Mouse (Mus musculus): ENCODE measurements around the gene B4galt1. TPM values are rescaled to one million over a fixed set of nuclear protein-coding genes. Genes with fewer than 3 reads are reported as not detected.

B4galt1 gene
- polyA plus RNA-seq, 1 experiment, result 40.7 TPM

GRCm38 (mm10) chr4:40850582-40850981, 3.2 kb downstream of the B4galt1 start:
- Histone ChIP-seq H3K4me1 (ENCODE audit: control insufficient read depth, insufficient read depth, low read length) (no peaks in the 10 kb centered on the region), H3K9me3 (replicated peaks; ENCODE audit: control insufficient read depth, insufficient read depth, low read length, poor library complexity, severe bottlenecking) (no peaks in the 10 kb centered on the region), H3K27me3 (ENCODE audit: control insufficient read depth, insufficient read depth, low read length, poor library complexity, severe bottlenecking) (no peaks in the 10 kb centered on the region), H3K36me3 (ENCODE audit: control insufficient read depth, insufficient read depth, low read length, poor library complexity, severe bottlenecking) (no peaks in the 10 kb centered on the region), H3K4me3 (ENCODE audit: low read depth, low read length) (no peak overlapping the region), H3K27ac (ENCODE audit: insufficient read depth, low read length) (no peak overlapping the region), H3K9ac (ENCODE audit: low read depth, poor library complexity, severe bottlenecking) (no peak overlapping the region)
- TF ChIP-seq POLR2A (IDR thresholded peaks at IDR 0.05; ENCODE audit: insufficient read depth, low read length) (no peak), CTCF (IDR thresholded peaks at IDR 0.05; ENCODE audit: low read depth, low read length) (no peak), EP300 (IDR thresholded peaks at IDR 0.05; ENCODE audit: insufficient read depth, low read depth, low read length) (no peak)

GRCm38 (mm10) chr4:40849518-40849917, 4.3 kb downstream of the B4galt1 start:
- H3K4me3 ChIP-seq (ENCODE audit: low read depth, low read length), result no peak overlapping the region
- no peaks in the 10 kb centered on the region for H3K27me3 ChIP-seq (ENCODE audit: control insufficient read depth, insufficient read depth, low read length, poor library complexity, severe bottlenecking)
- no peak overlapping the region for H3K9ac ChIP-seq (ENCODE audit: low read depth, poor library complexity, severe bottlenecking)
- TF ChIP-seq CTCF (IDR thresholded peaks at IDR 0.05; ENCODE audit: low read depth, low read length) (no peak), POLR2A (IDR thresholded peaks at IDR 0.05; ENCODE audit: insufficient read depth, low read length) (no peak), EP300 (IDR thresholded peaks at IDR 0.05; ENCODE audit: insufficient read depth, low read depth, low read length) (no peak)
- H3K4me1 ChIP-seq (ENCODE audit: control insufficient read depth, insufficient read depth, low read length), result no peaks in the 10 kb centered on the region
- no peaks in the 10 kb centered on the region for H3K36me3 ChIP-seq (ENCODE audit: control insufficient read depth, insufficient read depth, low read length, poor library complexity, severe bottlenecking)
- H3K9me3 ChIP-seq (replicated peaks; ENCODE audit: control insufficient read depth, insufficient read depth, low read length, poor library complexity, severe bottlenecking), result no peaks in the 10 kb centered on the region
- no peak overlapping the region for H3K27ac ChIP-seq (ENCODE audit: insufficient read depth, low read length)

- no peaks in the 10 kb centered on the region for H3K36me3 ChIP-seq (ENCODE audit: control insufficient read depth, insufficient read depth, low read length, poor library complexity, severe bottlenecking)
- H3K4me3 ChIP-seq (ENCODE audit: low read depth, low read length), result no peak overlapping the region
- no peaks in the 10 kb centered on the region for H3K9me3 ChIP-seq (replicated peaks; ENCODE audit: control insufficient read depth, insufficient read depth, low read length, poor library complexity, severe bottlenecking)
- H3K27ac ChIP-seq (ENCODE audit: insufficient read depth, low read length), result no peak overlapping the region
- TF ChIP-seq CTCF (IDR thresholded peaks at IDR 0.05; ENCODE audit: low read depth, low read length) (no peak), POLR2A (IDR thresholded peaks at IDR 0.05; ENCODE audit: insufficient read depth, low read length) (no peak), EP300 (IDR thresholded peaks at IDR 0.05; ENCODE audit: insufficient read depth, low read depth, low read length) (no peak)
- H3K9ac ChIP-seq (ENCODE audit: low read depth, poor library complexity, severe bottlenecking), result no peak overlapping the region
- H3K4me1 ChIP-seq (ENCODE audit: control insufficient read depth, insufficient read depth, low read length), result no peaks in the 10 kb centered on the region
- no peaks in the 10 kb centered on the region for H3K27me3 ChIP-seq (ENCODE audit: control insufficient read depth, insufficient read depth, low read length, poor library complexity, severe bottlenecking)
Measured at GRCm38 (mm10) chr4:40848246-40848645, 5.6 kb downstream of the B4galt1 start.

GRCm38 (mm10) chr4:40847160-40847559, 6.6 kb downstream of the B4galt1 start:
- Histone ChIP-seq H3K27me3 (ENCODE audit: control insufficient read depth, insufficient read depth, low read length, poor library complexity, severe bottlenecking) (no peaks in the 10 kb centered on the region), H3K9ac (ENCODE audit: low read depth, poor library complexity, severe bottlenecking) (no peak overlapping the region), H3K27ac (ENCODE audit: insufficient read depth, low read length) (0 out of 2 replicates have a peak overlapping the region, but pooled peaks have one; percentile 4), H3K36me3 (ENCODE audit: control insufficient read depth, insufficient read depth, low read length, poor library complexity, severe bottlenecking) (no peaks in the 10 kb centered on the region), H3K4me3 (ENCODE audit: low read depth, low read length) (no peak overlapping the region), H3K9me3 (replicated peaks; ENCODE audit: control insufficient read depth, insufficient read depth, low read length, poor library complexity, severe bottlenecking) (no peaks in the 10 kb centered on the region), H3K4me1 (ENCODE audit: control insufficient read depth, insufficient read depth, low read length) (no peaks in the 10 kb centered on the region)
- TF ChIP-seq EP300 (IDR thresholded peaks at IDR 0.05; ENCODE audit: insufficient read depth, low read depth, low read length) (no peak), POLR2A (IDR thresholded peaks at IDR 0.05; ENCODE audit: insufficient read depth, low read length) (no peak), CTCF (IDR thresholded peaks at IDR 0.05; ENCODE audit: low read depth, low read length) (no peak)

GRCm38 (mm10) chr4:40846143-40846931, 7.5 kb downstream of the B4galt1 start:
- no peaks in the 10 kb centered on the region for H3K36me3 ChIP-seq (ENCODE audit: control insufficient read depth, insufficient read depth, low read length, poor library complexity, severe bottlenecking)
- no peaks in the 10 kb centered on the region for H3K9me3 ChIP-seq (replicated peaks; ENCODE audit: control insufficient read depth, insufficient read depth, low read length, poor library complexity, severe bottlenecking)
- no peak overlapping the region for H3K4me3 ChIP-seq (ENCODE audit: low read depth, low read length)
- H3K9ac ChIP-seq (ENCODE audit: low read depth, poor library complexity, severe bottlenecking), result no peak overlapping the region
- no peaks in the 10 kb centered on the region for H3K27me3 ChIP-seq (ENCODE audit: control insufficient read depth, insufficient read depth, low read length, poor library complexity, severe bottlenecking)
- no peak overlapping the region for H3K27ac ChIP-seq (ENCODE audit: insufficient read depth, low read length)
- TF ChIP-seq POLR2A (IDR thresholded peaks at IDR 0.05; ENCODE audit: insufficient read depth, low read length), result no peak
- TF ChIP-seq CTCF (IDR thresholded peaks at IDR 0.05; ENCODE audit: low read depth, low read length), result no peak
- no peak for TF ChIP-seq EP300 (IDR thresholded peaks at IDR 0.05; ENCODE audit: insufficient read depth, low read depth, low read length)
- H3K4me1 ChIP-seq (ENCODE audit: control insufficient read depth, insufficient read depth, low read length), result no peaks in the 10 kb centered on the region

Measured in ES-Bruce4 (cell line).